Mouse (Mus musculus): Measurements from ENCODE around the gene Atl1. TPM values are rescaled to one million over a fixed set of nuclear protein-coding genes. Genes with fewer than 3 reads are reported as not detected.

Gene Atl1
- polyA plus RNA-seq, 1 experiment, result 54.4 TPM

- no peak overlapping the region for H3K27ac ChIP-seq (ENCODE audit: control insufficient read depth, insufficient read depth, low read depth, low read length)
- TF ChIP-seq CTCF (IDR thresholded peaks at IDR 0.05; ENCODE audit: control insufficient read depth, insufficient read depth, insufficient replicate concordance, low read depth, low read length) (no peak), POLR2A (IDR thresholded peaks at IDR 0.05; ENCODE audit: control insufficient read depth, low read depth, low read length) (no peak)
Observed at GRCm38 (mm10) chr12:69912737-69913136, 20.3 kb downstream of the Atl1 start.

GRCm38 (mm10) chr12:69917870-69918269, 25.5 kb downstream of the Atl1 start:
- no peaks in the 10 kb centered on the region for H3K36me3 ChIP-seq (ENCODE audit: control insufficient read depth, insufficient read depth, low read length)
- H3K27me3 ChIP-seq (ENCODE audit: control insufficient read depth, insufficient read depth, low read length), result no peaks in the 10 kb centered on the region
- no peak overlapping the region for H3K27ac ChIP-seq (ENCODE audit: control insufficient read depth, insufficient read depth, low read depth, low read length)
- TF ChIP-seq CTCF (IDR thresholded peaks at IDR 0.05; ENCODE audit: control insufficient read depth, insufficient read depth, insufficient replicate concordance, low read depth, low read length), result no peak
- H3K4me3 ChIP-seq (ENCODE audit: control insufficient read depth, low read depth, low read length), result no peak overlapping the region
- no peaks in the 10 kb centered on the region for H3K4me1 ChIP-seq (ENCODE audit: control insufficient read depth, insufficient read depth, low read length)

More at GRCm38 (mm10) chr12:69912737-69913136, 20.3 kb downstream of the Atl1 start:
- H3K4me1 ChIP-seq (ENCODE audit: control insufficient read depth, insufficient read depth, low read length), result peaks cover 3% of the 10 kb centered on the region; the same call in 1 of the 2 replicates
- H3K4me3 ChIP-seq (ENCODE audit: control insufficient read depth, low read depth, low read length), result no peak overlapping the region
- H3K36me3 ChIP-seq (ENCODE audit: control insufficient read depth, insufficient read depth, low read length), result no peaks in the 10 kb centered on the region; the same call in 1 of the 2 replicates
- H3K27me3 ChIP-seq (ENCODE audit: control insufficient read depth, insufficient read depth, low read length), result no peaks in the 10 kb centered on the region

- TF ChIP-seq POLR2A (IDR thresholded peaks at IDR 0.05; ENCODE audit: control insufficient read depth, low read depth, low read length) (no peak), CTCF (IDR thresholded peaks at IDR 0.05; ENCODE audit: control insufficient read depth, insufficient read depth, insufficient replicate concordance, low read depth, low read length) (no peak)
- 0 out of 2 replicates have a peak, but pooled peaks cover 2% of the 10 kb centered on the region for H3K36me3 ChIP-seq (ENCODE audit: control insufficient read depth, insufficient read depth, low read length)
- no peak overlapping the region for H3K27ac ChIP-seq (ENCODE audit: control insufficient read depth, insufficient read depth, low read depth, low read length)
- no peaks in the 10 kb centered on the region for H3K4me1 ChIP-seq (ENCODE audit: control insufficient read depth, insufficient read depth, low read length)
- no peaks in the 10 kb centered on the region for H3K27me3 ChIP-seq (ENCODE audit: control insufficient read depth, insufficient read depth, low read length)
- no peak overlapping the region for H3K4me3 ChIP-seq (ENCODE audit: control insufficient read depth, low read depth, low read length)
Observed at GRCm38 (mm10) chr12:69922099-69922498, 29.7 kb downstream of the Atl1 start.

GRCm38 (mm10) chr12:69923128-69923527, 30.7 kb downstream of the Atl1 start:
- H3K27me3 ChIP-seq (ENCODE audit: control insufficient read depth, insufficient read depth, low read length), result no peaks in the 10 kb centered on the region
- no peak overlapping the region for H3K4me3 ChIP-seq (ENCODE audit: control insufficient read depth, low read depth, low read length)
- no peak overlapping the region for H3K27ac ChIP-seq (ENCODE audit: control insufficient read depth, insufficient read depth, low read depth, low read length)
- TF ChIP-seq CTCF (IDR thresholded peaks at IDR 0.05; ENCODE audit: control insufficient read depth, insufficient read depth, insufficient replicate concordance, low read depth, low read length), result no peak
- TF ChIP-seq POLR2A (IDR thresholded peaks at IDR 0.05; ENCODE audit: control insufficient read depth, low read depth, low read length), result no peak
- H3K4me1 ChIP-seq (ENCODE audit: control insufficient read depth, insufficient read depth, low read length), result no peaks in the 10 kb centered on the region
- 0 out of 2 replicates have a peak, but pooled peaks cover 2% of the 10 kb centered on the region for H3K36me3 ChIP-seq (ENCODE audit: control insufficient read depth, insufficient read depth, low read length)

GRCm38 (mm10) chr12:69923603-69924002, 31.2 kb downstream of the Atl1 start:
- no peak overlapping the region for H3K4me3 ChIP-seq (ENCODE audit: control insufficient read depth, low read depth, low read length)
- H3K27ac ChIP-seq (ENCODE audit: control insufficient read depth, insufficient read depth, low read depth, low read length), result no peak overlapping the region
- TF ChIP-seq CTCF (IDR thresholded peaks at IDR 0.05; ENCODE audit: control insufficient read depth, insufficient read depth, insufficient replicate concordance, low read depth, low read length), result no peak
- no peak for TF ChIP-seq POLR2A (IDR thresholded peaks at IDR 0.05; ENCODE audit: control insufficient read depth, low read depth, low read length)
- 0 out of 2 replicates have a peak, but pooled peaks cover 2% of the 10 kb centered on the region for H3K36me3 ChIP-seq (ENCODE audit: control insufficient read depth, insufficient read depth, low read length)
- no peaks in the 10 kb centered on the region for H3K4me1 ChIP-seq (ENCODE audit: control insufficient read depth, insufficient read depth, low read length)
- no peaks in the 10 kb centered on the region for H3K27me3 ChIP-seq (ENCODE audit: control insufficient read depth, insufficient read depth, low read length)

- H3K27me3 ChIP-seq (ENCODE audit: control insufficient read depth, insufficient read depth, low read length), result no peaks in the 10 kb centered on the region
- H3K4me1 ChIP-seq (ENCODE audit: control insufficient read depth, insufficient read depth, low read length), result no peaks in the 10 kb centered on the region
- no peak overlapping the region for H3K4me3 ChIP-seq (ENCODE audit: control insufficient read depth, low read depth, low read length)
- H3K36me3 ChIP-seq (ENCODE audit: control insufficient read depth, insufficient read depth, low read length), result 0 out of 2 replicates have a peak, but pooled peaks cover 2% of the 10 kb centered on the region
- no peak for TF ChIP-seq POLR2A (IDR thresholded peaks at IDR 0.05; ENCODE audit: control insufficient read depth, low read depth, low read length)
- no peak for TF ChIP-seq CTCF (IDR thresholded peaks at IDR 0.05; ENCODE audit: control insufficient read depth, insufficient read depth, insufficient replicate concordance, low read depth, low read length)
- H3K27ac ChIP-seq (ENCODE audit: control insufficient read depth, insufficient read depth, low read depth, low read length), result no peak overlapping the region
Observed at GRCm38 (mm10) chr12:69924012-69924411, 31.6 kb downstream of the Atl1 start.

GRCm38 (mm10) chr12:69926716-69927115, 34.3 kb downstream of the Atl1 start:
- H3K36me3 ChIP-seq (ENCODE audit: control insufficient read depth, insufficient read depth, low read length), result 0 out of 2 replicates have a peak, but pooled peaks cover 2% of the 10 kb centered on the region
- no peak overlapping the region for H3K27ac ChIP-seq (ENCODE audit: control insufficient read depth, insufficient read depth, low read depth, low read length)
- H3K4me1 ChIP-seq (ENCODE audit: control insufficient read depth, insufficient read depth, low read length), result no peaks in the 10 kb centered on the region
- TF ChIP-seq CTCF (IDR thresholded peaks at IDR 0.05; ENCODE audit: control insufficient read depth, insufficient read depth, insufficient replicate concordance, low read depth, low read length) (no peak), POLR2A (IDR thresholded peaks at IDR 0.05; ENCODE audit: control insufficient read depth, low read depth, low read length) (no peak)
- H3K4me3 ChIP-seq (ENCODE audit: control insufficient read depth, low read depth, low read length), result no peak overlapping the region
- no peaks in the 10 kb centered on the region for H3K27me3 ChIP-seq (ENCODE audit: control insufficient read depth, insufficient read depth, low read length)

GRCm38 (mm10) chr12:69937731-69938130, 45.3 kb downstream of the Atl1 start:
- H3K27ac ChIP-seq (ENCODE audit: control insufficient read depth, insufficient read depth, low read depth, low read length), result no peak overlapping the region
- H3K36me3 ChIP-seq (ENCODE audit: control insufficient read depth, insufficient read depth, low read length), result peaks cover 1% of the 10 kb centered on the region
- no peaks in the 10 kb centered on the region for H3K4me1 ChIP-seq (ENCODE audit: control insufficient read depth, insufficient read depth, low read length)
- H3K27me3 ChIP-seq (ENCODE audit: control insufficient read depth, insufficient read depth, low read length), result no peaks in the 10 kb centered on the region
- TF ChIP-seq CTCF (IDR thresholded peaks at IDR 0.05; ENCODE audit: control insufficient read depth, insufficient read depth, insufficient replicate concordance, low read depth, low read length) (no peak), POLR2A (IDR thresholded peaks at IDR 0.05; ENCODE audit: control insufficient read depth, low read depth, low read length) (no peak)
- H3K4me3 ChIP-seq (ENCODE audit: control insufficient read depth, low read depth, low read length), result no peak overlapping the region
